Mouse (Mus musculus): ENCODE results near the gene Deaf1. TPM values are rescaled to one million over a fixed set of nuclear protein-coding genes. Genes with fewer than 3 reads are reported as not detected.
"Not testable (repeated sequence)": the region's sequence is repeated elsewhere in the genome, so short reads cannot be mapped to it uniquely, and the experiment has no call there.

Deaf1 gene
- total RNA-seq, 2 experiments from 2014 or later = 44.6 to 50.4 TPM

DNA sequence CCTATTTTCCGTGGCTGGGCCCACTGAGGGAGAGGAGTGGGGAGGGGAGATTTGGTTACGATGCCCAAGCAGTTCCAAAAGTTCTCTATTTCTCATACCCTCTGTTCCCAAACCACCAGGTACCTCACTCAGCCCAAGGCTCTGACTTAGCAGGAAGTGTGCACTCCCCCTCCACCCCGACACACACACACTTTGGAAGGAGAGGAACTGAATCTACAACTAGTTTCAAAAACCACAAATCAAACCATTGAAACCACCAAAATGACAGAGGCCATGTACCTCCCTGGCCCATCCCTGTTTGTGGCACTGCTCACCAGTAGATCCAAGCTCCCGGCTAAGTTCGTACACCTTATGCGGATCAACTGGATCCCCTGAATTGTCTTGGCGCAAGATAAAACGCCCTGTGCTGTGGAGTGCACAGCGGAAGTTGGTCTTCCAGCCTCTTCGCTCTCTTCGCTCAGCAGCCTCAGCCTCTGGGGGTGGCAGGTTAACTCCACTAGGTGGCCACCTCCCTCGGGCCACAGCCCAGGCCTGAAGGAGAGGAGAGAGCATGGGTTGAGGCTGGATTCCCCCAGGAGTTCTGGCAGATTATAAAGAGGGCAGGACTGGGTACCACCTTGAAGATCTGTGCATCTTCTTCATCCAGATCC lies 62.6 kb downstream of the Deaf1 start:
- DNase-seq (ENCODE audit: low spot score in 2 of 2) = no peak

DNA sequence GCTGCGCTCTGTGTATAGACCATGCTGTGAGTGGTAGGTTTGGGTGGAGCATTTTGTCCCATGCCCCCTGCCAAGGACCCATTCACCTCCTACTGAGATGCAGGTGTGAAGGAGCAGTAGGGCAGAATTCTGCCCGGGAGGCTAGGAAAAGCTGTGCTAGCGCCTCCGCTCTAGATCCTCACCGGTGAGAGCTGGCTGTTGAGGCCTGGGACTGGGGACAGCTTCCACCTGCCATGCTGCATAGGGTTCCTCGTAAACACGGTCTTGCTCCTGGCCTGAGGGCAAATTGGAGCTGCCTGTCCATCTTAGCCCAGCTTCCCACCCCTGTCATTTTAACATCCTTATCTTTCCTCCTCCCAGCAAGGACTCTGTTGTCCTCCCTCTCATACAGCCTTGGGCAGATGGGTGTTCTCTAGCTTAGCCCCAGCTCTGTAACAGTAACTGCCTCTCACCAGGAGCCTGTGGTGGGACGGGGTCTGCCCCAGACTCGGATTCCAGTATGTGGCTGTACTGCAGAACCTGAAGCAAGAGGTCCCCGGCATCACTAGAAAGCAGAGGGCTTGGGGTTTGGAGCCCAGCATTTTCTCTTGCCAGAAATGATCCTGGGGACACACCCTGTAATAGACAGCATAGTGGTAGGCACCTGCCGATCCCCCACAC lies 63.3 kb downstream of the Deaf1 start:
- DNase-seq (ENCODE audit: low spot score in 2 of 2) = no peak

DNA sequence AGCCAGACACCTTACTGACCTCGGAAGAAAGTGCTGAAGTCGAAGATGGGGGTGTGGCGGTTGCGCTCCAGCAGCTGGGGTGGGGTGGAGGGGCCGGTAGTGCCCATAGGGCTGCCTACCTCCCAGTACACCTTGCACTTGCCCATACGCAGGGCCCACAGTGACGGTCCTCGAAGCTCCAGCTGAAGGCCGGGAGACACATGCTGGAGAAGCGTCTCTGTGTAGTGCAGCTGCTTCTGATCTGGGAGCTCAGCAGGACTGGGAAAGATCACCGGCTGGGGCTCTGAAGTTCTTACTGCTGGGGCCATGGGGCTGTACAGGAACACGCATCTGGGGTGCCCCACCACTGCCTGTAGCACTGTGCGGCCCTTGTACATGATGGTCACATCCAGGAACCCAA lies 63.9 kb downstream of the Deaf1 start:
- no peak for DNase-seq (ENCODE audit: low spot score in 2 of 2)

DNA sequence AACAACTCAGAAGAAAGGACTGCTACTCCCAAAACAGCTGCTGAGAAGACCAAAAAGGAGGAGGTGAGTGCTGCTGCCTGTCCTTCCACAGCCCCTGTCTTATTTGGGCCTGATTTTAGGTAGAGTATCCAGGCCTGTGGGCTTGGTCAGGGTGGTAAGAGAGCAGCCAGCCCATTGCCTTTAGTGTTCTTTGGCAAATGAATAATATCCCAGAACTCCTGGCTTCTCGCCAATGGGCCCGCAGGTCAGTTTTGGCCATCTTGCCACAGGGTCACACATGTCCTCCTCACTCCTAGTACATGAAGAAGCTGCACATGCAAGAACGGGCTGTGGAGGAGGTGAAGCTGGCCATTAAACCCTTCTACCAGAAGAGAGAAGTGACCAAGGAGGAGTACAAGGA lies 66.0 kb downstream of the Deaf1 start:
- no peak for DNase-seq (ENCODE audit: low spot score in 2 of 2)

DNA sequence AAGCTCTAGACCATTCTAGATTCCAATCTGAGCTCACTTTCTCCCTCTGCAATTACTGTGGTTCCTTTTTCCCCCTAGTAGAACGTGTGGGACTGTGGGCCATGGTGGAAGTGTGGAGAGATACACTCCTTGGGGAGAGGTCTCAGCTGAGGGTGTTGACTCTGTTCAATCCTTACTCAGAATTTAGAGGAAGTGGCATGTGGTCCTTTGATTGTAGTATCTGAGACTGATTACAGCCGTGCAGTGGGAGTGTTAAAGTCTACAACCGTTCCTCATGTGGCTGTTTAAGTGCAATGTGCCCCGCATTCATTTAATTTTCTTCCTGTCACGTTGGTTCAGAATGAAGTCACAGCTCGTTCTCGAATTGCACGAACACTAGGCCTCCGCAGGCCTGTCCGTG lies 71.3 kb downstream of the Deaf1 start:
- DNase-seq (ENCODE audit: low spot score in 2 of 2) = no peak

DNA sequence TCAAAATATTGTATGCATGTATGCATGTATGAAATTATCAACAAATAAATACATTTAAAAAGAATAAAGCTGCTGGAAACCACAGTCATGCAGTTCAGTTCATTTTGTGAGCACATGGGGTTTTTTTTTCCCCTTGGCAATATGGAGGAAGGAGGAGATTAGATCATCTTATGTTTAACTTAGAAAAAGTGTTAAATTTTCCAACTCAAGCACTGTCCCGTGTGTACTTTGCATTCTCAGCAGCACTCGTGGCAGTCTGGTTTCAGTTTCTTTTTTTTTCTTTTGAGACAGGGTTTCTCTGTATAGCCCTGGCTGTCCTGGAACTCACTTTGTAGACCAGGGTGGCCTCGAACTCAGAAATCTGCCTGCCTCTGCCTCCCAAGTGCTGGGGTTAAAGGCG lies 77.0 kb downstream of the Deaf1 start:
- not testable (repeated sequence) for DNase-seq (ENCODE audit: low spot score in 2 of 2)

Other genes with a start within 250 kb of the Deaf1 start
- gene Pkp3, start 249.5 kb downstream of the Deaf1 start, total RNA-seq (2021) = under 1 TPM; 0.25 to 0.54 TPM
- gene Sigirr, start 227.1 kb downstream of the Deaf1 start, total RNA-seq (2021) = 1 to 10 TPM; 2.9 to 3.7 TPM
- not detected for gene Ano9, start 209.9 kb downstream of the Deaf1 start, total RNA-seq (2021)
- 10 to 100 TPM; 22.6 to 29.0 TPM for gene Ptdss2, start 205.3 kb downstream of the Deaf1 start, total RNA-seq (2021)
- 10 to 100 TPM; 64.5 to 79.3 TPM for gene Rnh1, start 154.8 kb downstream of the Deaf1 start, total RNA-seq (2021)
- gene Hras, start 133.7 kb downstream of the Deaf1 start, total RNA-seq (2021) = 100 to 1,000 TPM; 166 to 193 TPM
- gene Lrrc56, start 133.5 kb downstream of the Deaf1 start, total RNA-seq (2021) = 1 to 10 TPM; 4.9 to 5.2 TPM
- gene Lmntd2, start 113.6 kb downstream of the Deaf1 start, total RNA-seq (2021) = not detected
- 10 to 100 TPM in 1 of 2 experiments, 1 to 10 TPM in 1; 9.8 to 14.2 TPM for gene Rassf7, start 111.8 kb downstream of the Deaf1 start, total RNA-seq (2021)
- 10 to 100 TPM; 48.4 to 63.3 TPM for gene Phrf1, start 98.9 kb downstream of the Deaf1 start, total RNA-seq (2021)
- 1 to 10 TPM; 1.4 TPM for gene Irf7, start 61.2 kb downstream of the Deaf1 start, total RNA-seq (2021)
- 1 to 10 TPM; 1.3 to 1.5 TPM for gene Cdhr5, start 50.9 kb downstream of the Deaf1 start, total RNA-seq (2021)
- gene Sct, start 48.6 kb downstream of the Deaf1 start, total RNA-seq (2021) = 1 to 10 TPM; 3.4 to 3.5 TPM
- under 1 TPM; 0.16 to 0.25 TPM for gene Drd4, start 35.7 kb downstream of the Deaf1 start, total RNA-seq (2021)
- gene Tmem80, start within 50 bp of the Deaf1 start, total RNA-seq (2021) = 10 to 100 TPM; 14.2 to 14.6 TPM
- gene Eps8l2, start 11.2 kb upstream of the Deaf1 start, total RNA-seq (2021) = 1 to 10 TPM; 2.4 to 2.5 TPM
- 100 to 1,000 TPM; 120 to 128 TPM for gene Taldo1, start 64.5 kb upstream of the Deaf1 start, total RNA-seq (2021)
- gene Gatd1, start 86.4 kb upstream of the Deaf1 start, total RNA-seq (2021) = 10 to 100 TPM; 18.3 to 19.5 TPM
- under 1 TPM; 0.34 to 0.49 TPM for gene Cend1, start 101.8 kb upstream of the Deaf1 start, total RNA-seq (2021)
- 10 to 100 TPM; 16.4 to 25.2 TPM for gene Slc25a22, start 110.2 kb upstream of the Deaf1 start, total RNA-seq (2021)
- 1 to 10 TPM; 4.0 to 4.5 TPM for gene Pidd1, start 116.3 kb upstream of the Deaf1 start, total RNA-seq (2021)
- gene Rplp2, start 119.7 kb upstream of the Deaf1 start, total RNA-seq (2021) = 1,000 to 10,000 TPM; 1,111 to 1,331 TPM
- 100 to 1,000 TPM in 1 of 2 experiments, 10 to 100 TPM in 1; 98.6 to 133 TPM for gene Pnpla2, start 127.5 kb upstream of the Deaf1 start, total RNA-seq (2021)
- gene Cracr2b, start 133.4 kb upstream of the Deaf1 start, total RNA-seq (2021) = 1 to 10 TPM; 8.9 to 9.3 TPM
- gene Cd151, start 139.7 kb upstream of the Deaf1 start, total RNA-seq (2021) = 10 to 100 TPM; 87.2 to 88.8 TPM
- 10 to 100 TPM; 35.3 to 35.9 TPM for gene Polr2l, start 147.4 kb upstream of the Deaf1 start, total RNA-seq (2021)
- 10 to 100 TPM; 19.6 to 19.7 TPM for gene Tspan4, start 147.6 kb upstream of the Deaf1 start, total RNA-seq (2021)
- gene Chid1, start 212.2 kb upstream of the Deaf1 start, total RNA-seq (2021) = 10 to 100 TPM; 23.0 to 34.4 TPM
- 10 to 100 TPM; 63.4 to 65.5 TPM for gene Ap2a2, start 234.5 kb upstream of the Deaf1 start, total RNA-seq (2021)

All from gastrocnemius, postnatal 4 days (tissue).